Mouse (Mus musculus): ENCODE data around the gene Prg3. TPM values are rescaled to one million over a fixed set of nuclear protein-coding genes. Genes with fewer than 3 reads are reported as not detected.

The Prg3 gene
- polyA plus RNA-seq, 1 experiment, result not detected

DNA sequence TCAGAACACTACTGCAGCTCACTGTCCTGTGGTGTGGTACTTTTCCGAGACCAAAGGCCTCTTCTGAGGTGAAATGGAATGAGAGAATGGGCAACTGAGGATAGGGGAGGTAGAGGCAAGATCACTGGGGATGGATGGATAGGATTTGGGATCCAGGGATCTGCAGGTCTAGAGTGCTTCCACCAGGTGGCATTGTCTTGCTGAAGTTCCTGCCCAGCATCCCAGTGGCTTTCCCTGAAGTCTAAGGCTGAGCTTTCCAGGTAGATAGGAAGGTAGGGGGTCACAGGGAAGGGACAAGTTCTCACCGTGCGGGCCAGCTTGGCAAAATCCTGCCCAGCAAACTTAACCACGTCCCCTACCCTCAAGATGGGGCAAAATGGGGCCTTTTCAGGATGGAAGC, 34.0 kb downstream of the Prg3 start:
- no peak for TF ChIP-seq CEBPB (IDR thresholded peaks at IDR 0.05; ENCODE audit: low read depth)
- TF ChIP-seq CTCF (IDR thresholded peaks at IDR 0.05; ENCODE audit: control insufficient read depth, insufficient read depth, insufficient read length), result peak; percentile 58
- Histone ChIP-seq H3K79me3 (ENCODE audit: low read depth) (no peaks in the 10 kb centered on the region), H3K27me3 (ENCODE audit: control insufficient read depth, insufficient read depth, insufficient read length) (peaks cover 7% of the 10 kb centered on the region), H3K79me2 (ENCODE audit: control insufficient read depth, insufficient read depth) (no peaks in the 10 kb centered on the region), H3K36me3 (ENCODE audit: control insufficient read depth, insufficient read depth) (no peaks in the 10 kb centered on the region), H3ac (ENCODE audit: control insufficient read depth, insufficient read length, low read depth) (no peak overlapping the region), H3K4me3 (ENCODE audit: insufficient read depth, poor library complexity, severe bottlenecking) (no peak overlapping the region)

DNA sequence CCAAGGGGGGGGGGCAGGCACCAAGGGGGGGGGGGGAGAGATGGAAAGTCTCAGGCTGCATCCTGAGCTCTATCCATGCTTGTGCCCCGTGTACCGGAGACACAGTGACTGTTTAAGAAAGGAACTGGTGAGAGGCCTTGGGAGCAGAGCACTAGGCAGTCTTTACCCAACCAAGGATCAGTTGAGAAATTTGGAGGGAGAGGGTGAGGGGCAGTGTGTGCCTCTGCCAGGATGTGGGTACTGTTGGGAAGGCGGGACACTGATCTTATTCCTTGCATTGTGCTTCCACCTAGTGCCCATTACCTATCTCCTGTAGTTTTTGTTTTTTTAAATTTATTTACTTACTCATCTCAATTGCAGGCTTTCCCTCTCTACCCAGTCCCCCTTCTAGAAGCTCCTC, 38.2 kb downstream of the Prg3 start:
- no peak overlapping the region for H3K4me3 ChIP-seq (ENCODE audit: insufficient read depth, poor library complexity, severe bottlenecking)
- no peak for TF ChIP-seq CEBPB (IDR thresholded peaks at IDR 0.05; ENCODE audit: low read depth)
- no peak for TF ChIP-seq MYOD1 (IDR thresholded peaks at IDR 0.05; ENCODE audit: control insufficient read depth, insufficient read length, low read depth)
- no peak for TF ChIP-seq FOSL1 (IDR thresholded peaks at IDR 0.05; ENCODE audit: insufficient read depth, low read length, poor library complexity, severe bottlenecking)
- no peak for TF ChIP-seq CTCF (IDR thresholded peaks at IDR 0.05; ENCODE audit: control insufficient read depth, insufficient read depth, insufficient read length)
- no peak for TF ChIP-seq MAX (IDR thresholded peaks at IDR 0.05)
- TF ChIP-seq USF1 (IDR thresholded peaks at IDR 0.05; ENCODE audit: low read depth), result no peak
- no peak for TF ChIP-seq MYOG (IDR thresholded peaks at IDR 0.05; ENCODE audit: control insufficient read depth, extremely low read depth, insufficient read length)
- no peaks in the 10 kb centered on the region for H3K79me2 ChIP-seq (ENCODE audit: control insufficient read depth, insufficient read depth)
- no peaks in the 10 kb centered on the region for H3K36me3 ChIP-seq (ENCODE audit: control insufficient read depth, insufficient read depth)
- H3K79me3 ChIP-seq (ENCODE audit: low read depth), result no peaks in the 10 kb centered on the region
- H3ac ChIP-seq (ENCODE audit: control insufficient read depth, insufficient read length, low read depth), result no peak overlapping the region
- H3K27me3 ChIP-seq (ENCODE audit: control insufficient read depth, insufficient read depth, insufficient read length), result peaks cover 13% of the 10 kb centered on the region

DNA sequence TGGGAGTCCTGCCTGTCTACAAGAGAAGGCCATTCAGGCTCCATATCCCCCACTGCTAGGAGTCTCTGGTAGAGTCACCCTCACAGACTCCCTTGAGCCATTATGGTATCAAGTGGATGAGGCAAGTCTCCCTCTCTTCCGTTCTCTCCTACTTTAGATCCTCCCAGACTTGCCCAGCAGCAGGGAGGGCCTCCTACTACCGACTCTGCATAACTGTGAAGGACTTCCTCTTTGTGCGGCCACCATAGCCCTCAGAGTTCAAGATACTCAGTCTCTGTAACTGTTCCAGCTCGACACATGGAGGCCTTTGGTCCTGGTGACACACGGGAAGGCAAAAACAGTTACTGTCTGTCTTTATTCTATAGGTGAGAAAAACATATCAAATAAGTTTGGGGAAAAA, 39.3 kb downstream of the Prg3 start:
- no peak overlapping the region for H3ac ChIP-seq (ENCODE audit: control insufficient read depth, insufficient read length, low read depth)
- H3K27me3 ChIP-seq (ENCODE audit: control insufficient read depth, insufficient read depth, insufficient read length), result peaks cover 13% of the 10 kb centered on the region
- no peaks in the 10 kb centered on the region for H3K79me2 ChIP-seq (ENCODE audit: control insufficient read depth, insufficient read depth)
- no peak for TF ChIP-seq MYOD1 (IDR thresholded peaks at IDR 0.05; ENCODE audit: control insufficient read depth, insufficient read length, low read depth)
- TF ChIP-seq MAX (IDR thresholded peaks at IDR 0.05), result no peak
- TF ChIP-seq CTCF (IDR thresholded peaks at IDR 0.05; ENCODE audit: control insufficient read depth, insufficient read depth, insufficient read length), result no peak
- TF ChIP-seq USF1 (IDR thresholded peaks at IDR 0.05; ENCODE audit: low read depth), result no peak
- no peak for TF ChIP-seq MYOG (IDR thresholded peaks at IDR 0.05; ENCODE audit: control insufficient read depth, extremely low read depth, insufficient read length)
- no peak for TF ChIP-seq CEBPB (IDR thresholded peaks at IDR 0.05; ENCODE audit: low read depth)
- no peak for TF ChIP-seq FOSL1 (IDR thresholded peaks at IDR 0.05; ENCODE audit: insufficient read depth, low read length, poor library complexity, severe bottlenecking)
- no peaks in the 10 kb centered on the region for H3K36me3 ChIP-seq (ENCODE audit: control insufficient read depth, insufficient read depth)
- H3K79me3 ChIP-seq (ENCODE audit: low read depth), result no peaks in the 10 kb centered on the region
- no peak overlapping the region for H3K4me3 ChIP-seq (ENCODE audit: insufficient read depth, poor library complexity, severe bottlenecking)

DNA sequence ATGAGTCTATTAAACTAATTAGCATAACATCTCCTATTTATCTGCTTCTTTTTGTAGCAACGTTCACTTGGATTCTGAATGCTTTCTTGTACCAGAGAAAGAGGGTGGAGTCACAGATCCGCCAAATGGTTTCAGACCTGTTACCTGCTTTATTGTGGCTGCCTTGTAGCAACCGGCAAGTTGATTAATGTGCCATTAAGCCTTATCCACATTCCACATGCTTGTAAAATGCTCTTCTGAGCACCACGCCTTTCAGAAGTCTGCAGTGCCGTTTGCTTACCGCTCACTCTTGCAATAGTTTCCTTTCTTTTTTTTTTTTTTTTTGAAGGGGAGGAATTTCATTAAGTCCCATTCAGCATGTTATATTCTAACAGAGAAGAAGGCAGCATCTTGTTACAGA, 41.9 kb downstream of the Prg3 start:
- Histone ChIP-seq H3K27me3 (ENCODE audit: control insufficient read depth, insufficient read depth, insufficient read length) (peaks cover 13% of the 10 kb centered on the region), H3K79me2 (ENCODE audit: control insufficient read depth, insufficient read depth) (no peaks in the 10 kb centered on the region), H3ac (ENCODE audit: control insufficient read depth, insufficient read length, low read depth) (no peak overlapping the region), H3K4me3 (ENCODE audit: insufficient read depth, poor library complexity, severe bottlenecking) (no peak overlapping the region), H3K36me3 (ENCODE audit: control insufficient read depth, insufficient read depth) (no peaks in the 10 kb centered on the region), H3K79me3 (ENCODE audit: low read depth) (no peaks in the 10 kb centered on the region)
- TF ChIP-seq CTCF (IDR thresholded peaks at IDR 0.05; ENCODE audit: control insufficient read depth, insufficient read depth, insufficient read length), result no peak
- no peak for TF ChIP-seq CEBPB (IDR thresholded peaks at IDR 0.05; ENCODE audit: low read depth)
- no peak for TF ChIP-seq MAX (IDR thresholded peaks at IDR 0.05)
- no peak for TF ChIP-seq FOSL1 (IDR thresholded peaks at IDR 0.05; ENCODE audit: insufficient read depth, low read length, poor library complexity, severe bottlenecking)
- no peak for TF ChIP-seq USF1 (IDR thresholded peaks at IDR 0.05; ENCODE audit: low read depth)
- TF ChIP-seq MYOG (IDR thresholded peaks at IDR 0.05; ENCODE audit: control insufficient read depth, extremely low read depth, insufficient read length), result no peak
- no peak for TF ChIP-seq MYOD1 (IDR thresholded peaks at IDR 0.05; ENCODE audit: control insufficient read depth, insufficient read length, low read depth)

DNA sequence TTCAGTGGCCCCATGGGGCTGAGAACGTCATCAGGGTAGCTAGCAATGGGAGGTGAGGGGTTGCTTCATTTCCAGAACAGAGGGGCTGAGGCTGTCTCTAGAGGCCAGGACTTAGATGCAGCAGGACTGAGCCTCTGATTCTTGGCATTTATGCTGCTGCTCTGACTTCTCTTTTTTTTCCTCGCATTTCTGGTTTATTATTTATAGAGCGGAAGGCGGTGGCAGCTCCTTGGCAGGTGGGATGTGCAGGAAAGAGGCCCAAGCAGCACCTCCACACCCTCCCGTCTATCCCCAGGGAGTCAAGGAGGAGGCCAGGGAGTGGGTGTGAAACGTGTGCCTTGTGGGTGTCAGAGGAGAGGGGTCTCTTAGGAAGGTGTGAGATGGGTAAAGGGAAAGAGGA, 43.0 kb downstream of the Prg3 start:
- TF ChIP-seq CEBPB (IDR thresholded peaks at IDR 0.05; ENCODE audit: low read depth) (no peak), FOSL1 (IDR thresholded peaks at IDR 0.05; ENCODE audit: insufficient read depth, low read length, poor library complexity, severe bottlenecking) (no peak), USF1 (IDR thresholded peaks at IDR 0.05; ENCODE audit: low read depth) (no peak), MAX (IDR thresholded peaks at IDR 0.05) (no peak), CTCF (IDR thresholded peaks at IDR 0.05; ENCODE audit: control insufficient read depth, insufficient read depth, insufficient read length) (no peak), MYOG (IDR thresholded peaks at IDR 0.05; ENCODE audit: control insufficient read depth, extremely low read depth, insufficient read length) (no peak), MYOD1 (IDR thresholded peaks at IDR 0.05; ENCODE audit: control insufficient read depth, insufficient read length, low read depth) (no peak)
- Histone ChIP-seq H3ac (ENCODE audit: control insufficient read depth, insufficient read length, low read depth) (no peak overlapping the region), H3K27me3 (ENCODE audit: control insufficient read depth, insufficient read depth, insufficient read length) (peaks cover 13% of the 10 kb centered on the region), H3K79me3 (ENCODE audit: low read depth) (no peaks in the 10 kb centered on the region), H3K79me2 (ENCODE audit: control insufficient read depth, insufficient read depth) (no peaks in the 10 kb centered on the region), H3K4me3 (ENCODE audit: insufficient read depth, poor library complexity, severe bottlenecking) (no peak overlapping the region), H3K36me3 (ENCODE audit: control insufficient read depth, insufficient read depth) (no peaks in the 10 kb centered on the region)

DNA sequence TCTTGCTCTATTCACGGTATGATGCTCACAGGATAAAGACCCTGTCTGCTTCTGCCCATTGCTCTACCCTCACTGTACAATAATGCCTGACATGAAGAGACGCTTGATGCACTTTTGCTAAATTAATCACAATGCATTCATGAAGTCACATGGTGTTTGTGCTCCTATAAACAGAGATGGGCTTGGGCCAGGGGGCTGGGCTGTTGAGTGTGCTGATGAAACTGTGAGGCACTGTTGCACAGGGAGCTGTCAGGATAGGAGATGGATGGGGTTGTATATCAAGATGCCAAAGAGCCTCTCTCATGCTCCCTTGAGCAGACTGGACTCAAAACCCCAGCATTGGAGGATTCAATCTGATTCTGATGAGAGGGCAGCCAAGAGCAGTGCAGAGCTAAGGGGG, 45.1 kb downstream of the Prg3 start:
- Histone ChIP-seq H3K4me3 (ENCODE audit: insufficient read depth, poor library complexity, severe bottlenecking) (no peak overlapping the region), H3K79me2 (ENCODE audit: control insufficient read depth, insufficient read depth) (peaks cover 10% of the 10 kb centered on the region), H3K27me3 (ENCODE audit: control insufficient read depth, insufficient read depth, insufficient read length) (peaks cover 6% of the 10 kb centered on the region), H3K79me3 (ENCODE audit: low read depth) (peaks cover 9% of the 10 kb centered on the region), H3K36me3 (ENCODE audit: control insufficient read depth, insufficient read depth) (peaks cover 5% of the 10 kb centered on the region), H3ac (ENCODE audit: control insufficient read depth, insufficient read length, low read depth) (no peak overlapping the region)
- TF ChIP-seq MYOG (IDR thresholded peaks at IDR 0.05; ENCODE audit: control insufficient read depth, extremely low read depth, insufficient read length) (no peak), FOSL1 (IDR thresholded peaks at IDR 0.05; ENCODE audit: insufficient read depth, low read length, poor library complexity, severe bottlenecking) (no peak), MYOD1 (IDR thresholded peaks at IDR 0.05; ENCODE audit: control insufficient read depth, insufficient read length, low read depth) (no peak)

Measured in C2C12 (cell line).